Mouse (Mus musculus) MEL-GATA-1-ER (cell line): ENCODE measurements around the gene Dock3.
"Not testable (repeated sequence)": the region's sequence is repeated elsewhere in the genome, so short reads cannot be mapped to it uniquely, and the experiment has no call there.

Experiments used
- DNase-seq: peaks from one replicate; pipeline ENCODE4 v3.0.0-alpha.2; 2012; ENCODE audit warnings: low read depth; ENCODE audit errors: extremely low read depth

The Dock3 gene

GRCm38 (mm10) chr9:107259571-107259970 lies 27.9 kb upstream of the Dock3 start:
- no peak for DNase-seq

GRCm38 (mm10) chr9:107255596-107255995 lies 23.9 kb upstream of the Dock3 start:
- DNase-seq: no peak

GRCm38 (mm10) chr9:107254925-107255324 lies 23.2 kb upstream of the Dock3 start:
- no peak for DNase-seq

GRCm38 (mm10) chr9:107254476-107254875 lies 22.8 kb upstream of the Dock3 start:
- no peak for DNase-seq

DNA sequence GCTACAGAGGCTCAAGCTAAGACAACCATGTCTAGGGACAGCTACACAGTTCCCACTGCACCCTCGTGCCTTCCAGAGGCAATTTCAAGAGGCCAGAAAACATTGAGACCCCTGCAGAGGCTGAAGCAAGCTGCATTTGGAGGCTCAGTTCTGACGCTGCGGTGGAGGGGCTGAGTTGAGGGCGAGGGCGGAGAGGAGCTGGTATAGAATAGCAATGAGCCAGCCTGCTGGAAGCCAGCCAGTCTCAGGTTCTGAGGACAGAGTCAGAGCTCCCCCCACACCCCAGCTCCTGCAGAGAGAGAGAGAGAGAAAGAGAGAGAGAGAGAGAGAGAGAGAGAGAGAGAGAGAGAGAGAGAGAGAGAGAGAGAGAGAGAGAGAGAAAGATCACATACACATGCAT lies 20.5 kb upstream of the Dock3 start:
- DNase-seq: no peak

- no peak for DNase-seq
Observed at GRCm38 (mm10) chr9:107250416-107251337, 19.0 kb upstream of the Dock3 start.

DNA sequence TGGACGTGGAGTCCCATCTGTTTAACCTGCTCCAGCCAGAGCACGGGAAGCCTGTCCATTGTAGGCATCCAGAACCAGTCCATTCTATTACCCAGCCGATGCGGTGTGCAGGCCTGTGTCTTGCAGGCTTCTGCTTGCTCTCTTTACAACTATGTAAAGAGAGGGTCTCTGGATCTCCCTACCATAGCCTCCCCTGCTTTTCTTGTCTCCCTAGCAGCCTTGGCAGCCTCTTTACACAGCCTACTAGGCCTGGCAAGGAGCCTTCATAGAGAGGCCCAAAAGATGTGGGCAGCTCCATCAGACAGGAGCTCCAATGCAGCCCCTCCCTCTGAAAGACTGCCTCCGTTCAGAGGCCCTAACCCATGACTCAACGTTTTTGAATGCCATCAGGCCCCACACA lies 17.4 kb upstream of the Dock3 start:
- no peak for DNase-seq

DNA sequence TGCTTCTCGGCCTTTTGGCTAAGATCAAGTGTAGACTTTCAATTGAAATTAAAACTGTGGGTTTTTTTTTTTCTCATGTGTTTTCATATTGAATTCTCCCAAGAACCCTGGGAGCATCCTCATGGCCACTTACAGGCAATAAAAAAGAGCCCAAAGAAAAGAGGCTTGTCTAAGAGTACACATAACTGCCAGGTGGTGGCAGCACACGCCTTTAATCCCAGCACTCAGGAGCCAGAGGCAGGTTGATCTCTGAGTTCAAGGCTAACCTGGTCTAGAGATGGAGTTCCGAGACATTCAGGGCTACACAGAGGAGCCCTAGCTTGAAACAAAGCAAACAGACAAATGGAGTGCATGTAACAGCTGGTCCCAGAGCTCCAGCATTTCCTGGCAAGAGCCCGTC lies 14.5 kb upstream of the Dock3 start:
- no peak for DNase-seq

DNA sequence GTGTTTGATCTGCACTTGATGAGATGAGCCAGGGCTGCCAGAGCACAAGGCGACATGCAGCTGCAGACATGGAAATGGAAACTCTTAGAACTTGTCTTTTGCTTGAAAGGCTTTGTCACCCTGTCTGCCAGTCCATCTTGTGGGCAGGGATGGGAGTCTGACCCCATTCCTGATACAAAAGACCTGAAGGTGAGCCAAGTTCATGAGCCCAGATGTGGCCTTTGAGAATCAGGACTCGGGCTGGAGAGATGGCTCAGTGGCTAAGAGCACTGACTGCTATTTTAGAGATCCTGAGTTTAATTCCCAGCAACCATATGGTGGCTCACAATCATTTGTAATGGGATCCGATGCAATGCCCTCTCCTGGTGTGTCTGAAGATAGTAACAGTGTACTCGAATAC lies 13.6 kb upstream of the Dock3 start:
- DNase-seq: no peak

DNA sequence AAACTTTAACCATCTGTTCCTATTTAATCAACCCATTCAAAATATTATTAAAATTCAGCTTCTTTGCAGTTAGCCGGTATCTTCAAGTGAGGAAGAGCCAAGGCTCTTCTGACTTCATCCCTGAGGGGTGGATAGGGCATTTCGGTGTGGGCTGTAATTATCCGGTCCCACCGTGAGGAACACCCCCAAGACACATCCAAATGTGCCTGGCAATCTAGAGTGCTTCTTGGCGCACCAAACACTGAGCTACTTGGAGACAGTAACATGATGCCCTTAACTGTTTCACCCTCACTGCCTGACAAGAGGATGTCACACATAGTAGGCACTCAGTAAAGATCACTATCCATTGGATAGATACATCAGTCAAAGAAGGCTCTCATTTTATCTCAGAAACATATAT lies 4.4 kb upstream of the Dock3 start:
- DNase-seq: no peak

GRCm38 (mm10) chr9:107235261-107235660 lies 3.6 kb upstream of the Dock3 start:
- DNase-seq: no peak

DNA sequence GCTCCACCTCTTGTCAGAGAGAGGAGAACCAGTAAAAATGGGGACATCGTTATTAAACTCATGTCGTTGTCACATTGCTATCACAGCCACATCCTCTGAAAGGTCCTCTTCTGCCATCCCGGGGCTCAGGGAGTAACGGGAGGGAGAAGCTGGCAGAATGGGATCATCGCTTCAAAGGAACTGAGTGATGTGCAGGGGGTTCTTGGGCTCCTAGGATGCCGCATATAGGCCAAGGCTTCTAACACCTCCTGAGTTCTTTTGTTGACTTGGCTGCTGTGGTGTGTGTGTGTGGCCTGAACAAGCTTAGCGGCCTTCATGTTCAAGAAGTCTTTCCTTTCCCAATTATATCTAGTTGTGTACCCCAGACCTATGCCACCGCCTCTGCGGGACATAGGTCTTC lies 431 bp upstream of the Dock3 start:
- DNase-seq: no peak

GRCm38 (mm10) chr9:107230991-107231538 lies 644 bp downstream of the Dock3 start:
- DNase-seq: no peak

GRCm38 (mm10) chr9:107224597-107224996 lies 7.1 kb downstream of the Dock3 start:
- no peak for DNase-seq

- DNase-seq: not testable (repeated sequence)
Observed at GRCm38 (mm10) chr9:107174831-107175230, 56.9 kb downstream of the Dock3 start.

GRCm38 (mm10) chr9:107165792-107166191 lies 65.9 kb downstream of the Dock3 start:
- DNase-seq: no peak

DNA sequence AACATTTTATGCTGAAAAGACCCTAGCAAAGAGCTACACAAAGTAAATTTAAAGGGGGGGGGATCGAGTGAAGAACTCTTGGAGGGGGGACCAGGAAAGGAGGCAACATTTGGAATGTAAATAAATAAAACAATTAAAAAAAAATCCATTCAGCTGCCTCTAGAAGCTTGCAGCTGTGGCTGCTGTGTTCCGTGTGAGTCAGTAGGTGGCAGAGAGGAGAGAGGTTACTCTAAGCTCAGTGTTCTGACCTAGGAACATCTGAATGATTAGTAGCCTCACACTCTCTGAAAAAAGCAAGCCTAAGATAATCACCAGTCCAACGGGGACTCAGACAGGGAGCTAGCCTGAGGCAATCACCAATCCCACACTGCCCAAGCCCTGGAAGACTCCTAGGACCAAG lies 66.9 kb downstream of the Dock3 start:
- no peak for DNase-seq

DNA sequence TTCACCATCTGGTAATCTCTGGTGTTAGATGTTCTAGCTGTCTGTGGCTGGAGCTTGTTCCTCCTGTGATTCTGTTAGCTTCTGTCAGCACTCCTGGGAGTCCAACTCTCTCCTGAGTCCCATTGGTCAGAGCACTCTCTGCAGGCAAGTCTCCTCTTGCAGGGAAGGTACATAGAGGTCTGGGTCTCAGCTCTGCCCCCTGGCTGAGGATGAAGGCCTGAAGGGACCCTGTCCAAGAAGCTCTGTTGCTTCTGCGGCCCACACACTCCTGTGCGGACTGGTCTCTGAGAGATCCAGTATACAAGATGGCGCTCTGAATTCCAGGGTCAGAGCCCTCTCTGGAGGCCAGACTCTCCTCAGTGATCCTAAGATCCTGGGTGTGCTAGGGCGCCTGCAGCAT lies 75.3 kb downstream of the Dock3 start:
- not testable (repeated sequence) for DNase-seq

GRCm38 (mm10) chr9:107112791-107113190 lies 118.9 kb downstream of the Dock3 start:
- no peak for DNase-seq

- no peak for DNase-seq
Observed at GRCm38 (mm10) chr9:107112056-107112455, 119.7 kb downstream of the Dock3 start.

- no peak for DNase-seq
Observed at GRCm38 (mm10) chr9:107099487-107099886, 132.2 kb downstream of the Dock3 start.

GRCm38 (mm10) chr9:107089451-107089850 lies 142.3 kb downstream of the Dock3 start:
- DNase-seq: not testable (repeated sequence)

DNA sequence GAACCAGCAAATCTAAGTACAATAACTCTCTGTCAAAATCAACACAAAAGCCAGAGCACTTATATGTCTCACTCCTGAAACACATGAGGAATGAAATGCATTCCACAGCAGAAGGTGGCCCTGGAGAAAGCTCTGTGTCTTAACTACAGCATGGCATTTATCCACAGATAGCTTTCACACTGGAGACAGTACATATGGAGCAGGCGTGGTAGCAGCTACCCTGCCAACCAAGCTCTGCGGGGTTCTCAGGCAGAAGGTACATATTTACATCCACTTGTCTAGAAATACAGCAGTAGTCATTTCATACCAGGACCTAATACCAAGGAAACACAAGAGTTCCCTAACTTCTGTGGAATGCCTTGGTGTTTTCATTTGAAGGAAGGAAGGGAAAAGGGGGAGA lies 144.2 kb downstream of the Dock3 start:
- DNase-seq: no peak
